Mouse (Mus musculus) neural tube, embryonic 10.5 days (tissue): Measurements from ENCODE around the gene Tgif2.
"Not testable (repeated sequence)": the region's sequence is repeated elsewhere in the genome, so short reads cannot be mapped to it uniquely, and the experiment has no call there.

Source experiments
- DNase-seq: peaks from one replicate; pipeline ENCODE4 v3.0.0-alpha.2; 2017; ENCODE audit warnings: low spot score; ENCODE audit errors: extremely low spot score

Tgif2 gene

GRCm38 (mm10) chr2:156842711-156843110, 2.9 kb downstream of the Tgif2 start:
- no peak for DNase-seq

- no peak for DNase-seq
Observed at GRCm38 (mm10) chr2:156843331-156843730, 3.5 kb downstream of the Tgif2 start.

- no peak for DNase-seq
Observed at GRCm38 (mm10) chr2:156844715-156845114, 4.9 kb downstream of the Tgif2 start.

GRCm38 (mm10) chr2:156847653-156848052, 7.8 kb downstream of the Tgif2 start:
- DNase-seq: no peak

- DNase-seq: no peak
Observed at GRCm38 (mm10) chr2:156848526-156849182, 8.8 kb downstream of the Tgif2 start.

GRCm38 (mm10) chr2:156850505-156850904, 10.7 kb downstream of the Tgif2 start:
- DNase-seq: no peak

GRCm38 (mm10) chr2:156853584-156853983, 13.8 kb downstream of the Tgif2 start:
- not testable (repeated sequence) for DNase-seq

GRCm38 (mm10) chr2:156853999-156854771, 14.4 kb downstream of the Tgif2 start:
- not testable (repeated sequence) for DNase-seq

- no peak for DNase-seq
Observed at GRCm38 (mm10) chr2:156856311-156856710, 16.5 kb downstream of the Tgif2 start.

GRCm38 (mm10) chr2:156857385-156857791, 17.6 kb downstream of the Tgif2 start:
- DNase-seq: no peak

- DNase-seq: no peak
Observed at GRCm38 (mm10) chr2:156857835-156858234, 18.0 kb downstream of the Tgif2 start, which contains the start of gene 4930518I15Rik. TSS of gene 4930518I15Rik (minus strand) at chr2:156857946.

- no peak for DNase-seq
Observed at GRCm38 (mm10) chr2:156858671-156859070, 18.9 kb downstream of the Tgif2 start.

- DNase-seq: peak; percentile 56
Observed at GRCm38 (mm10) chr2:156862041-156862717, 22.4 kb downstream of the Tgif2 start.

GRCm38 (mm10) chr2:156862772-156863486, 23.1 kb downstream of the Tgif2 start, which contains the start of gene Rab5if:
TSS of gene Rab5if (plus strand) at chr2:156863128.
- DNase-seq: peak; percentile 99

GRCm38 (mm10) chr2:156863487-156864160, 23.8 kb downstream of the Tgif2 start:
- DNase-seq: peak; percentile 14

- DNase-seq: no peak
Observed at GRCm38 (mm10) chr2:156864481-156864880, 24.7 kb downstream of the Tgif2 start.

- DNase-seq: no peak
Observed at GRCm38 (mm10) chr2:156868994-156869393, 29.2 kb downstream of the Tgif2 start.

- no peak for DNase-seq
Observed at GRCm38 (mm10) chr2:156869554-156869953, 29.7 kb downstream of the Tgif2 start.

GRCm38 (mm10) chr2:156870519-156870918, 30.7 kb downstream of the Tgif2 start:
- no peak for DNase-seq

GRCm38 (mm10) chr2:156873629-156874028, 33.8 kb downstream of the Tgif2 start:
- peak; percentile 64 for DNase-seq
